Mouse (Mus musculus): Measurements from ENCODE around the gene Adgrg5.

- no peak for TF ChIP-seq CTCF (conservative IDR thresholded peaks at IDR 0.05; ENCODE audit: insufficient read depth, insufficient read length, low read depth, low read length)
- no peak for TF ChIP-seq POLR2A (IDR thresholded peaks at IDR 0.05; ENCODE audit: low read depth, low read length)
Observed at GRCm38 (mm10) chr8:94914256-94914655, 9.2 kb upstream of the Adgrg5 start.
